Mouse (Mus musculus) layer of hippocampus, postnatal 10 days (tissue): ENCODE measurements around the gene Clec18a. TPM values are rescaled to one million over a fixed set of nuclear protein-coding genes. Genes with fewer than 3 reads are reported as not detected.
"Not testable (repeated sequence)": the region's sequence is repeated elsewhere in the genome, so short reads cannot be mapped to it uniquely, and the experiment has no call there.

ENCODE experiments used
- DNase-seq, 2 experiments: peaks; one replicate each; pipeline ENCODE4 v3.0.0; 2021; ENCODE audit warnings: low spot score in 2 of 2
- total RNA-seq, 2 experiments: library from RNA; stranded (reverse); gene quantifications; 2 replicates each; pipeline ENCODE4 v1.2.3; 2021

Gene Clec18a
- total RNA-seq, 2 experiments from 2014 or later: 0.59 to 1.1 TPM

DNA sequence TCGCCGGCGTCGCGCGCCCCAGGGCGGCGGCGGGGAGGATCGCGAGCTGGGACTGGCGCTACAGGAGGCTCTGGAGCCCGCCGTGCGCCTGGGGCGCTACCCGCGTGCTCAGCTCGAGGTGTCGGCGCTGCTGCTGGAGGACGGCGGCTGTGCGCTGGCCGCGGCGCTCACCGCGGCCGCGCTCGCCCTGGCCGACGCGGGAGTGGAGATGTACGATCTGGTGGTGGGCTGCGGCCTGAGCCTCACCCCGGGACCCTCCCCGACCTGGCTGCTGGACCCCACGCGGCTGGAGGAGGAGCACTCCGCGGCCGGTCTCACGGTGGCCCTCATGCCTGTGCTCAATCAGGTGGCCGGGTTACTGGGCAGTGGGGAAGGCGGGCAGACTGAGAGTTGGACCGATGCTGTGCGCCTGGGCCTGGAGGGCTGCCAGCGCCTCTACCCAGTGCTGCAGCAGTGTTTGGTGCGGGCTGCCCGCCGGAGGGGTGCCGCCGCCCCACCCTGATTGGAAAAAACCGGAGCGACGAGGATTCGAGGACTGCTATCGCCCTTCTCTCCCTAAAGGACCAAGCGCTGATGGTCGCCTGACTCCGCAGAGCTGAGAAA, 35.4 kb downstream of the Clec18a start:
- peak; percentile 40 to 62 for DNase-seq

DNA sequence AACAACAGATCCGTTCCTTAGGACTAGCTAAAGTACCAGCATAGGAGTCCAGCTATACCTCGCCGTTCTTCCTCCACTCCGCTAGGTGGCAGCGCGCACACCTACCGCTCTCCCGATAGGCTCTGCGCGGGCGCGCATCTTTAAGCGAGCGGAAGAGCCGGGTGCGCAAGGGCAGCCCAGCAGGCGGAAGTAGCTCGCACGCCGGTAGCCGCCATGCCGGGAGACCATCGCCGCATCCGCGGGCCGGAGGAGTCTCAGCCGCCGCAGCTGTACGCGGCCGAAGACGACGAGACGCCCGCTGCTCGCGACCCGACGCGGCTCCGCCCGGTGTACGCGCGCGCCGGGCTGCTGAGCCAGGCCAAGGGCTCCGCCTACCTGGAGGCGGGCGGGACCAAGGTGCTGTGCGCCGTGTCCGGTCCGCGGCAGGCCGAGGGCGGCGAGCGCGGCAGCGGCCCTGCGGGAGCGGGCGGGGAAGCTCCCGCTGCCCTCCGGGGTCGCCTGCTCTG, 36.0 kb downstream of the Clec18a start, which contains the start of gene Exosc6:
Exosc6 (plus strand) TSS at position 182 of the 506 bp plus-strand sequence.
- DNase-seq: peak; percentile 90 to 94

DNA sequence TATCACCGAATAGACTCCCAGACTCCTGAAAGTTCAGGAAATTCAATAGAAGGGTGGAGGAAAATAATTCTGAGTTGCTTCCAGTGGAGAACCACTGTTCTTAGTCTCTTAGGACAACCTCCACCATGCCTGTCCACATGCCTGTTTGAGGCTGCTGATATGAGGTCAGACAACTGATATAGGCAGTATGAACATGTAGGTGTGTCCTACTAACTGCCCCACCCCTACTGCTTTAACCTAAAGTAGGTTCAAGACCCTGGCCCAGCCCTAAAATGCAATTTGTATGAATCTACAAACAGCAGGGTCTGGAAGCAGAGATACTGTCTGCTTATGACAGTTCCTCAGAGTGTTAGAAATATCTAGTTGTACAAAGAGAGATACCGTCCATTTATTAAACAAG, 36.6 kb downstream of the Clec18a start:
- DNase-seq: no peak

DNA sequence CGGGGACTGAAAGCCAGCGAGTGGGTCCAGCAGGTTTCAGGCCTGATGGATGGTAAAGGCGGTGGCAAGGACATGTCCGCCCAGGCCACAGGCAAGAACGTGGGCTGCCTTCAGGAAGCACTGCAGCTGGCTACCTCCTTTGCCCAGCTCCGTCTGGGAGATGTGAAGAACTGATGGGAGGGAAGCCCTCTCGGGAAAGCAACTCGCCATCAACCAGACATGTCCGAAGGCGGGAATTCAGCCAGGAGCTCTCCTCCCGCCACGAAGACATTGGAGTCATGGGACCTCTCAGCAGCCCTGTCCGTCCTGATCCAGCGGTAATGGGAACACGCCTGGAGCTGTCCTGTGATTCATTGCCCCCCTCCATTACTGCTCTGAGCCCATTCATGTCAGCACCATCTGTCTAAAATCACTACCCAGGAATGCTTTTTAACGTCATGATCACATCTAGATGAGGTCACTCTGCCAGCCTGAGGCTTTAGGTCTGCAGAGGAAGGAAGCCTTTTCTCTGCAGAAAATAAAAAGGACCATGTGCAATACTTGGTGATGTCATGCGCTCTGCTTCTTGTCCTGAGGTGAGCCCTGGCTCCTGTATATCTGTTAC, 37.1 kb downstream of the Clec18a start:
- no peak for DNase-seq

DNA sequence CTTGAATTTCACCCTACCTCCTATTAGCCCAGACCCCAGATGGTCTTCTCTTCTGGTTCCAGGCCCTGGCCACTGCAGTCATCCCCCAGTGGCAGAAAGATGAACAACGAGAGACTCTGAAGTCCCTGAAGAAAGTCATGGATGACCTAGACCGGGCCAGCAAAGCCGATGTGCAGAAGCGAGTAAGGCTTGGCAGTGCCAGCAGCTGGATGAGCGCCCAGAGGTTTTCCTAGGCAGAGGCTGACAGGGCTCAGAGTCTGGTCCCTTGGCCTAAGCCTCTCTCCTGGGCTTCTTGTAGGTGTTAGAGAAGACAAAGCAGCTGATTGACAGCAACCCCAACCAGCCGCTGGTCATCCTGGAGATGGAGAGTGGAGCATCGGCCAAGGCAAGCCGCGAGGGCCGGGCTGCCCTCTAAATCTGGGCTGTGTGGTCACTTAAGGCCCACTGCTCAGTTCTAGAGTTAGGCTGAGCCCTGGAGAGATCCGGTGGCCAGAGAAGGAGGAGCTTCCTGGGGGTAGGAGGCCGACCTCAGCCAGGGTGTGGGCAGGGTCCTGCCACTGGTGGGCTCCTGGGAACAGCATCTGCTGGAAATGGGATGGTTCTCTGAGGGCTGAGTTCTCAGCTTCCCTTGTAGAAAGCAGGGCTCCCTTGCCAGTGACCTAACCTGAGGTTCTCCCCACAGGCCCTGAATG, 38.3 kb downstream of the Clec18a start:
- no peak for DNase-seq

DNA sequence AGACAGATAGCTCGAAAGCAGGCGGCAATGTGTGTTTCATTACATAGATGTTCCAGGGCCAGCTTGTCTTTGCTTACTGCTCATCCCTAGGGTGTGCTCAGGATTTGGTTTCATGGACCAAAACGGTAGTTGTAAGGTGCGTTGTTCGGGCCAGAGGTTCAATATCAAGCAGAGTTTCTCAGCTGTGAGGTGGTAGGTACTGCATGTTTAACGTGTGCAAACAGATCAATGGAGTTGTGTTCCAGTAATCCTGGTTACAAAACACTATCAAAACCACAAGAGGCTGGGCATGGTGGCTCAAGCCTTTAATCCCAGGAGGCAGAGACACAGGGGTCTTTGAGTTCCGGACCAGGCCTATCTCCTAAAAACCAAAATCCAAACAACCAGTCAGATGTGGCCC, 43.1 kb downstream of the Clec18a start:
- DNase-seq: no peak

DNA sequence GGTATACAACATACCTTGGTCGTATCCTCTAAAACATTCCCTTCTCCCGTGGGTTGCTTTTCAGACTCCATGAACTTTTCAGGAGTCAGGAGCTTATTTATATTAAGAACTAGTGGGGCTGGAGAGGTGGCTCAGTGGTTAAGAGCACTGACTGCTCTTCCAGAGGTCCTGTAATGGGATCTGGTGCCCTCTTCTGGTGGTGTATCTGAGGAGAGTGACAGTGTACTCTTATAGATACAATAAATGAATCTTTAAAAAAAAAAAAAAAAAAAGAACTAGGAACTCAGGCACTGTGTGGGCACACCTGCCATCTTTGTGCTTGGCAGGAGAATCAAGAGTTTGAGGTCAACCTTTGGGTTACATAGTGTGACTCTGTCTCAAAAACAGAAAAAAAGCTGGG, 43.5 kb downstream of the Clec18a start:
- DNase-seq: no peak

DNA sequence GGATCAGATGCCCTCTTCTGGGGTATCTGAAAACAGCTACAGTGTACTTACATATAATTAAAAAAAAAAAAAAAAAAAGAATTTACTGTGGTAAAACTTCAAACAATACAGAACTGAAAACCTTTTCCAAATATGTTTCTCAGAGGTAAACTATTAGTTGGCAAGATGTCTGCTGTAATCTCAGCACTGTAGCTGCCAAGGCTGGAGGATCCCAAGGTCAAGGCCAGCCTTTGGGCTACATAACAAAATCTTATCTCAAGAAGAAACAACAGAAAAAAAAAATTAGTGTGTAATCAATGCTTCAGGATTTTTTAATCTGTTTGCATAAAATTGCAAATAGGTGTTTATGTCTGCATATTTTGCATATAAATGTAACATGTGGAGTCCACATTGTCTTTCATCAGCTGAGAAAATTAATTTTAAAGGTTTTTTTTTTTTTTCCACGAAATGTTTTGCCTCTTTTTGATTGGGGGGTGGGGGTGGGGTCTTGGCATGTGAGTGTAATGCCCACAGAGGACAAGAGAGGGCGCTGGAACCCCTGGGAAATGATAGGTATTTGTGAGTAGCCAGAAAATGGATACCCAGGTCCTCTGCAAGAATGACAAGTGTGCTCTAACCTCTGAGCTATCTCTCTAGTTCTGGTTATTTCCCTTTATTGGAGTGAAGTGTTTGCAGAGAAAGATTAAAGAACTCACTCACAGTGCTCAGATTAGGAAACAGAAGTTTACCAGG, 48.1 kb downstream of the Clec18a start:
- DNase-seq: no peak

DNA sequence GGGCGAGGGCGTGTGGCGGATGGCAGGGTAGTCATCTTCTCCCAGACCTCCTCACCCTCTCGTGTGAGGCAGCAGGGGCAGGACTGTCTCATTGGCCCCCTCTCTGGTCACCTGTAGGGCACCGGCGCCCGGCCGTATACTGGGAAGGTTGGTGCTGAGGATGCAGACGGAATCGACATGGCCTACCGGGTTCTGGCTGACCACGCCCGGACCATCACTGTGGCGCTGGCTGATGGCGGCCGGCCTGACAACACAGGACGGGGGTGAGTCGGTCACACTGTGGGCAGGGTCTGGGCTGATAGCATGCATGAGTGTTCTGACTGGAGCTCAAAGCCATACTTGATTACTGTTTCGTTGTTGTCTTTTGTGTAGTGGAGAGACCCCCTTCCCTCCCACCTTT, 49.7 kb downstream of the Clec18a start:
- DNase-seq: no peak

DNA sequence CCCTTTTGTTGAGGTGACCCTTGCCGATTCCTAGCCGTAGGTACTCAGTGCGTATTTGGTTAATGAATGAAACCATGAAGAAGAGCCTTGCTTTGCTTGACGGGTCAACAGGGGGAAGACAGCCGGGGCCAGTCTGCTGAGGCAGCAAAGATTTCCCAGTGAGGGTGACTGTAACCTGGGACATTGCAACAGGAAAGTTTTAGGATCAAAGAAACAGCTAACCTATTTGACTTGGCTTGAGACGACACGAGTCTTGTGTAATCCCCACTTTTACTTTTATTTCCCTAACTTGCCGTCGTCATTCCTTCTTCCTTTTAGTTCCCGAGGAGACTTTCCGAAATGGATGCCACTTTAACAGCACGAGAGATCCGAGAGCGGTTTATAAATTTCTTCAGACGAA, 55.6 kb downstream of the Clec18a start:
- no peak for DNase-seq

DNA sequence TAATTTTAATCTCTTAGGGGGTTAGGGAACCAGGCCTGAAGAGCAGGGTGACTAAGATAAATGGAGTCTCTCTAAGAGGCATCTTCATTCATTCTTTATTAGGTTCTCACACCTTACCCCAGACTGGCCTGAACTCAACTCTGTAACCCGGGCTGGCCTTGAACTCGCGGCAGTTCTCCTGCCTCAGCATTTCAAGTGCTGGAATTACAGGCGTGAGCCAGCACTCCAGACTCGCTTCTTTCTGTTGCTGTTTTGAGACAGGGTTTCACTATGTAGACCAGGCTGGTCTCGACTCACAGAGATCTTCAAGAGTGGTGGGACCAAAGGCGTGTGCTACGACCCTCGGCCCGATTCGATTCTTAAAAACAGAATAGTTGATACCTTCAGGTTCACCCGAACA, 58.0 kb downstream of the Clec18a start:
- peak in 1 of 2 experiments; percentile 48 for DNase-seq

DNA sequence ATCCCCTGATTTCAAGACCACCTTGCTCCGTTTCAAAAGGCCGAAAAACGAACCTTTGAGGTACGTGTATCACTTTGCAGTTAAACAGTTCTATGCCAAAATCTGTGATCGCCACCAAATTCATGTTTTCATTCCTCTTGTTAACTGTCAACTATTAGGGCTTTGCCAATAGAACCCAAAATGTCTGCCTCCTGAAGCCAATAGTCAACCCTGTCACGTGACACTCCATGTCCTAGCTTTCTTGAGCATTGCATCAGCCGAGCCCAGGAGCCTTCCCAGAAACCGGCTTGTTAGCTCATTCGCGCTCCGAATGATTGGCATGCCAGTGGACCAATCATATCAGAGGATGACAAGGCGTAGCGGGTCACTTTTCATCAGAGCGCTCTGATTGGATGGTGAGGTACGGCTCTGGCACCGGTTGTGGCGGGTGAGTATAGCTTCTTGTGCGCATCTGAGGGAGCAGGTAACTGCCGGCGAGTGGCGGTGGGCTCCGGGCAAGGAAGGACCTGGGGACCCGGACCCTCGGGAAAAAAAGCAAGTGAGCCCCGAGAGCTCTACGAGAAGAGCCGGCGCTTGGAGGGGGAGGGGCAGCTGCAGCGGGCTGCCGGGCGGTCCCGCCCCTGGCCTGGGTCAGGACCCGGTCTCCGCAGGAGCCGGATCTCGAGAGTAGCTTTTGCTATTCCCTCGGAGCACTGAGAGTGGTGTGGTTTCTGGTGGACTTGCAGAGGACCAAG, 58.6 kb downstream of the Clec18a start:
- DNase-seq: peak; percentile 97

DNA sequence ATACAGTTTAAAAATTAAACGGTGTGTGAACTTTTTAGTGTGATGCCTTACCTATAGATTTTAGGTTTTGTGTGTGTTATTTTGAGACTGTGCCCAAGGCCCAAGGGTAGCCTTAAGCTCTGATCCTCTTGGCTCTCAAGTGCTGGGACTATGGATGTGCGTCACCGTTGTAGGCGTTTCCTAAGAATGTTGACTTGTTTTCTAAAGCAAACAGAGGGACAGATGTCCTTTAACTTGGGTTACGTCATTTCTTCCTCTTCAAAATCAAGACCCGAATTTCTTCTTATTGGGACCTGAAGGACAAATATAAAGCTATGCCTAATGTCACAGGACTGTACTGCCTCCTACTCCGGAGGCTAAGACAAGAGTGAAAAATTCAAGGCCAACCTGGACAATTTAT, 59.3 kb downstream of the Clec18a start, which contains the start of gene Aars:
Aars (plus strand) TSS at position 229 of the 400 bp plus-strand sequence.
- DNase-seq: no peak

DNA sequence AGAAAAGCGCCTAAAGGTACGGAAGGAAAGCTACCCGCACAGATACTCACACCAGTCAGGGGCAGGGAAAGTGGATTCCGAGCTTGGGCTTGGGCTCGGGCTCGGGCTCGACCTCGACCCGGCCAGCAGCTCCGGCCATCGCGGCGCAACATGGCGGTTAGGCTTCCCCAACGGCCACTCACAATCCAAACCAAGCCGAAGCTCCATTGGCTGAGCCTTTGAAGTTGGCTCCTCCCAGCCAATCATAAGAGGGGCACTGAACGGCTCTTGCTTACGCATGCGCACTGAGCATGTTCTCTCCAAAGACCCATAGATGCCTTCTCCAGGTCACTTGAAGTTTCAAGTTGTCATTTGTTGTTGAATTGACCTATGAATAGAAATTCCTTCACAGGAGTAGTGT, 60.7 kb downstream of the Clec18a start, which contains the start of gene Ddx19b:
Ddx19b (minus strand) TSS at position 180 of the 400 bp plus-strand sequence.
- no peak for DNase-seq

DNA sequence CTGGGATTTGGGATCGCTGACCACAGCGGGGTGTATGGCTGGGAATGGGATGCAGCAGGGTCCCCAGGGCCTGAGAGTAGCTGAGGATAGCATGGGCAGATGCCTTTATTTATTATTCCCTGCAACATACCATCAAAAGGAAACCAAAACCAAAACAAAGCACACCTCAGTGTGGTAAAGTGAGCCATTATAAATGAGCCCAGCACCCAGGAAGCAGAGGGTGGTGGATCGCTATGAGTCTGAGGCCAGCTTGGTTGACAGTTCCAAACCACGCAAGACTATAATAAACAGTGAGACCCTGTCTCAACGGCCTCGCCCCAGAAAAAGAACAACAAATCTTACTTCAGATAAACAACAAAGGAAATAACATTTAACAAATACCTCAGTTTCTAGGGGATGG, 62.2 kb downstream of the Clec18a start:
- no peak for DNase-seq

DNA sequence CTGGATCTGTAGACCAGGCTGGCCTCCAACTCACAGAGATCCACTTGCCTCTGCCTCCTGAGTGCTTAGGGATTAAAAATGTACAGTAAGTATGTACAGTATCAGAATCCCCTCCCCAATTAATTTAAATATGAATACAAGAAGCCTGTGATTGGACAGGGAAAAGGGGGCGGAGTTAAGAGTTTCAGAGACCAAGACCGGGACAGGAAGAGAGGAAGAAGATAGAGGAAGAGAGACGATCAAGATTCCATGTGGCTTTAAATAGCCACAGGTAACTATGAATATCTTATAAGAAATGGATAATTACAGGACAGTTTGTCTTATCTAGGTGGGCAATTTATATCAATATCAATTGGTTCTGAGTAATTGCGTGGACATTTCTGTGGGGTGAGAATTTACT, 62.6 kb downstream of the Clec18a start:
- no peak for DNase-seq

DNA sequence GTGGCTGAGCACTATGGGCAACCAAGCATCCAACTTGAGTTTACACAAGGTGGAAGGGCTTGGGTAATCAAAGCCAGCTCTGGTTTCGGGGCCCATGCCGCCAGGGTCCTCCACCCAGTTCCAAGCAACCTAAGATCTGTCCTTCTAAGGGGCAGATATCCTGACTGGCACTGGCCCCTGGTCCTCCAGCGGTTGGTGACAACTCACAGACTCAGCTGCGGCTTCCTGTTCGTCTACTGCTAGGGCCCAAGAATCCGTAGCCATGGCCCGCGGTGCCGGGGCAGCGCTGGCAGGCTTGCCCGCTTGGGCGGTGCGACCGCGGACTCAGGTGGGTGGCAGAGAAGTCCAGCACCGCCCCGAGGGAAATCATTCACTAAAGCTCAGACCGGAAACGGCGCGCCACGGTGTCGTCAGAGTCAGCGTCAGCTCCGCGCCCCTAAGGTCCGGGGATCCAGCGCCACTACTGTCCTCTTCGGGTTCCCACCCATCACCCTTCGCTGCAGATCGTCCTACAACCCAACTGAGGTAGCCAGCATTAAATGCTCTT, 64.8 kb downstream of the Clec18a start:
- peak; percentile 86 to 87 for DNase-seq

DNA sequence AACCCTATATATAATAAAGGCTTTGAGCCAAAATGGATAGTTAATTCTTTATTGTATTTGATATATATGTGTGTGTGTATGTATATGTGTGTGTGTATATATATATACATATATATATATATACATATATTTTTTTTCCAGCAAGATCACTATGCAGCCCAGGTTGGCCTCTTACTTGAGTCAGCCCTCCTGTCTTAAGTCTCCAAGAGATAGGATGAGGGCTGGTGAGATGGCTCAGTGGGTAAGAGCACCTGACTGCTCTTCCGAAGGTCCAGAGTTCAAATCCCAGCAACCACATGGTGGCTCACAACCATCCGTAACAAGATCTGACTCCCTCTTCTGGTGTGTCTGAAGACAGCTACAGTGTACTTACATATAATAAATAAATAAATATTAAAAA, 65.6 kb downstream of the Clec18a start:
- DNase-seq: not testable (repeated sequence)

DNA sequence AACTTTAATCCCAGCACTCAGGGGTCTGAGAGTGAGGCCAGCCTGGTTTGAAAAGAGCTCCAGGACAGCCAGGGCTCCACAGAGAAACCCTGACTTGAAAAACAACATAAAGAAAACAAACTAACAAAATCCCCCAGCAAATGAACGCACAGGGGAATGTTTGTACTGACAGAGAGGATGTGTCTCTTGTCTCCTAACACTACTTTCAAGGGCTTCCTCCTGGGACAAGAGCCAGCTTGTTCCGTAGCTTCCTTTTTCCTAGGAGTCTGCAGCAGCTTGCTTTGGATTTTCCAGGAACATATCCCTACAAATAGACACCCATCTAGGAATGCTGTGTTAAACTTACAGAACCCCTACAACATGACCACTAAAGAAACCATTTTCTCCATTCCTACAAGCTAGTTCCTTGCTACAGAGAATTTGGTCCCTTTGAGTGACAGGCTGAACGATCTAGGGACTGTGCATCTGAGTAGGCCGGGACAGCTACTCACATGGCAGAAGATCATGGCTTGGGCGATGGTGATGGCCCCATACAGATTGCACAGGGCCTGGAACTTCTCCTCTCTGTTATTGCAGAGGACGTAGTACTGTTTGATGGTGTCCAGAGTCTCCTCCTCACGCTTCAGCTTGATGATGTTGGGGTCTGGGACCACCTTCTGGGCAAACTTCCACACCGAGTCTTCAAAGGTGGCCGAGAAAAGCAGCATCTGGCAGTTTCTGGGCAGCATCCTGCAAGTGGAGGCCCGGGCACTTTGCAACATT, 81.8 kb downstream of the Clec18a start:
- DNase-seq: not testable (repeated sequence)
